Mouse (Mus musculus) gastrocnemius, adult 8-10 months (tissue): ENCODE measurements at regions not wholly inside any gene's neighbourhood (a gene's known extent, or its start where the extent isn't known, plus 50 kb on each side); places are given as distances from the start of the nearest gene placed in this dataset.

Experiments used
- DNase-seq, 2 experiments: peaks; one replicate each; pipeline ENCODE4 v3.0.0; 2022; ENCODE audit warnings: low spot score in 2 of 2

- no peak for DNase-seq
These were observed 69.6 kb downstream of the Cldn1 start for GRCm38 (mm10) chr16:26302045-26302444.

DNA sequence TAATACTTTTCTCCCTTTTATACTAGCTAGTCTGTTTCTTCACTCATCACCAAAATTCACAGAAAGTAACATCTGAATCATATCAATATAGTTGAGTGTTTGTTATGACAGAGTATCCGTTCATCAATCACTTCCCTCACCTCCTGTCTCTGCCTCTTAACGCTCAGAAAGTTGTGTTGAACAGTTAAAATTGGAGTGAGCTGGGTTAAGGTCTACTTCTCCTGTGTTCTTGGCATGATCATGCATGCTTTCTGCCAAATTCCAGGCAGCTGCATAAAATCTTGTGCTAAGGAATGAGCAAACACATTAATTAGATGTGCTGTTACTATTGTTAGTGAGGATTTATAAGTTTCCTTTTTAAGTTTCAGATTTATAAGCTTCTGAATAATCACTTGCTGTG is 79.9 kb downstream of the Cldn1 start:
- DNase-seq = no peak

- no peak for DNase-seq
These were observed 86.0 kb downstream of the Cldn1 start for GRCm38 (mm10) chr16:26285627-26286026.

GRCm38 (mm10) chr16:26284713-26285112 is 86.9 kb downstream of the Cldn1 start:
- no peak for DNase-seq

- no peak for DNase-seq
These were observed 89.2 kb downstream of the Cldn1 start for GRCm38 (mm10) chr16:26282418-26282817.

GRCm38 (mm10) chr16:26281496-26281895 is 90.1 kb downstream of the Cldn1 start:
- no peak for DNase-seq

DNA sequence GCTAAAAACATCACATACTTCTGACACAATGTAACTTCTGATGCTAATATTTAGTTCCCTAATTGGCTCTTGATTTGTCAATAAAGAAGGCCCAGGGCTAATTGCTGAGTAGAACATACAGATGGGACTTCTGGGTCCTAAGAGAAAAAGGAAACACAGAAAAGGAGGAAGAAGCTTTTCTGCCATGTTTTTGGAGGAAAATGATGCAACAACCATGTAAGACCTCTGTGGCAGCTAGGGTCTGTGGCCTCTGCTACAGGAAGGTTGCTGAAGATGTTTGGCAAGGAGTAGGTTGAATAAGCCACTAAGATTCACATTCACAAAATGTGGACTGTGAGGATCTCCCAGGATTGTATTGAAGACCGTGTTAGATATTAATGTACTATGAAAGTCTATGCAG is 94.9 kb downstream of the Cldn1 start:
- DNase-seq = no peak

DNA sequence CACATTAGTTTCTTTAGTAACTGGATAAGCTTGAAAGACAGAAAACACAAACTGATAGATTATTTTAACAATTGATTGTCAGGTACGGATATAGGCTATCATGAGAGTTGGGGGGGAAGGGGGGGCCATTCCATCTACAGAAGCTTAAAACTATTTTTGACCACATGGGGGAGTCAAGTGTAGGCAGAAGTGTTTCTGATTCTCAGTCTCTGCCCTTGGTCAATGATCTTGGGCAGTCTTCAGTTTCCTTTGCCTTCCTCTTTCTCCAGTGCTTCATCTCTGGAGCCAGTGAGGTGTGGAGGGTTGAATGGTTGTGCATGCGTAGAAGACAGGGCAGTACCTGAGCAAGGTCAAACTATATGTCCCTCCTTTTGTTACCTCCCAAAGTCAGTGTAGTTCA is 118.8 kb downstream of the Cldn1 start:
- DNase-seq = no peak

DNA sequence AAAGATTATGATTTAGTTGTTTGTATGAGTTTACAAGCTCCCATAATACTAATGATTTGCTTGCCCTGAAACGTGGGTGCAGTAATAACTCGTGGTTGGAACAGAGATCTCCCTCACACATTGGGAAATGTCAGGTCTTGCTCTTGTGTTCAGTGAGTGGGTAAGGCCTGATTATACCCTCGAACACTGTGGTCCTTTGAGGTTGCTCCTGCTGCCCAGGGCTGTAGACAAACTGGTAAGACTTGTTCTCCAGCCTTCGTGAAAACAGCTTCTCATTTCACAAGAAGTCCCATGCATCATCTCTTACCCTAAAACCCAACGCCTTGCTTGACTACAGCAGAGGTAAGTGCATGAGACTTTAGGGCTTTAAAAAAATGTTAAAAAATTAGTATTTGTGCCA is 119.9 kb downstream of the Cldn1 start:
- no peak for DNase-seq

GRCm38 (mm10) chr16:26251027-26251426 is 120.6 kb downstream of the Cldn1 start:
- no peak for DNase-seq

GRCm38 (mm10) chr16:26248939-26249338 is 122.7 kb downstream of the Cldn1 start:
- DNase-seq = no peak

DNA sequence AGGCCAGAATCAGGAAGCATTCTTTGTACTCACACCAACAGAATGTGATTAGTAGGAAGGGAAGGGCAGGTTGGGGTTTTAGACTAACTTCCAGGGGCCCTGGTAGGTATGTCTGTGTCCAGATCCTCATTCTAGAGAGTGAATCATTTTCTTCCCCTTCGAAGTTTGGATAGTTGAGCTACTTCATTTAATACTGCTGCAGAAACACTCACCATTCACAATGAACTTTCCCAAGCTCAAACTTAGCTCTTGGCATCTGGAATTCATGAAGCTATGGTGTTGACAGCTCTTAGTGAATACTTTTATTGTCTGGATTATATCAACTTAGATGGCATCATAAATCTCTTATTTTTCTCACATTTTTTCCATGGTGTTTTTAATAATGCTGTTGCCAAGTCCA is 123.7 kb downstream of the Cldn1 start:
- DNase-seq = no peak

DNA sequence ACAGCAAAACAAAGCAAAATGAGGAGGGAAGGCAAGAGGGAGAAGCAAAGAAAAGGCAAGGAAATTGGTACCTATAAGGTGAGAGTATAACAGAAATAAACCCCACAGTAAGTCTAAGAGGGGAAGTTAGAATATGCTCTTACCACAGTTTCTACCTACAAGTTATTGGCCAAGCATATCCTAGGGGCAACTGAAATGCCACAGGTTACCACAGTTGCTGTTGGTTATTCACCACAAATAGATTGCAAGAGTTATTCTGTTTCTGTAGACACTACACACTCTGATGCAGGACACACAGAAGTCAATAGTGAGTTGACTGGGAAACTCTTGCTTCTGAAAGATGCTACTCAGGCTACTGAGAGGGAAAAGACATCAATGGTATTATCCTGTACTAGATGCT is 129.7 kb upstream of the P3h2 start:
- no peak for DNase-seq

- peak; percentile 27 to 34 for DNase-seq
These were observed 128.5 kb upstream of the P3h2 start for GRCm38 (mm10) chr16:26234113-26234512.

DNA sequence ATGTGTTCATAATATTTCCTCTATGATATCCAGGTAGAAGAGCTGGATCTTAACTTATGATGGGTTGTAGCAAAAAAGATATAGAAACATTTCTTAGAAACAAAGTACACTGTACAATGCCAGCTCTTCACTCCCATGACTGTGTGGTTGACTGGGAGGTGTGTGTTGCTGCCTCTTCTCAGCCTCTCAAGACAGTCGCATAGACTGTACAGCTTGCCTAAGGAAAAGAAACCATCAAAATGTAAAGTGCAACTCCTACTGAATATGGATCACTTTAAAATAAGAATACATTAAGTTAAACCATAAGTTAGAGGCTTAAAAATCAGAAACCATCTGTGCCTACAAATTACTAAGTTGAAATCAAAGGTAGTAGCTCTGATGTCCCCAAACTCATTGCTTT is 125.5 kb upstream of the P3h2 start:
- no peak for DNase-seq

GRCm38 (mm10) chr16:26211418-26211817 is 105.8 kb upstream of the P3h2 start:
- DNase-seq = no peak

- DNase-seq = no peak
These were observed 93.5 kb upstream of the P3h2 start for GRCm38 (mm10) chr16:26199125-26199524.

DNA sequence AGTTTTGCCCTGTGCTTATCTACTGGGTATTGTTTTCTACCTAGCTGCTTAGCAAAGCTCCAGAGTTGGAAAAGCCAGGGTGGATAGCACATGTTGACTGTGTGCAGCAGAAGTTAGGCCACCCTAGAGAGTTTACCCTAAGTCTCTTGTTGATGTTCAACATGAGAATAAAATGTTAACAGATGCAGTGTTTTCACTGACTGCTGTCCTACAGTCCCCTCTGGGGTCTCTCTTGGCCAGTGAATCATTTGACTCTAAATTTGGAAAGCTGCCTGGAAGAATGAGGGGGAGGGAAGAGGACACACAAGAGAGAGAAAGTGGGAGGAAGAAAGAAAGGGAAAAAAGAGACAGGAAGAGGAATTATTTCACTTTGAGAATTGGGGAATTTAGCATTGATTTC is 90.8 kb upstream of the P3h2 start:
- DNase-seq = no peak

DNA sequence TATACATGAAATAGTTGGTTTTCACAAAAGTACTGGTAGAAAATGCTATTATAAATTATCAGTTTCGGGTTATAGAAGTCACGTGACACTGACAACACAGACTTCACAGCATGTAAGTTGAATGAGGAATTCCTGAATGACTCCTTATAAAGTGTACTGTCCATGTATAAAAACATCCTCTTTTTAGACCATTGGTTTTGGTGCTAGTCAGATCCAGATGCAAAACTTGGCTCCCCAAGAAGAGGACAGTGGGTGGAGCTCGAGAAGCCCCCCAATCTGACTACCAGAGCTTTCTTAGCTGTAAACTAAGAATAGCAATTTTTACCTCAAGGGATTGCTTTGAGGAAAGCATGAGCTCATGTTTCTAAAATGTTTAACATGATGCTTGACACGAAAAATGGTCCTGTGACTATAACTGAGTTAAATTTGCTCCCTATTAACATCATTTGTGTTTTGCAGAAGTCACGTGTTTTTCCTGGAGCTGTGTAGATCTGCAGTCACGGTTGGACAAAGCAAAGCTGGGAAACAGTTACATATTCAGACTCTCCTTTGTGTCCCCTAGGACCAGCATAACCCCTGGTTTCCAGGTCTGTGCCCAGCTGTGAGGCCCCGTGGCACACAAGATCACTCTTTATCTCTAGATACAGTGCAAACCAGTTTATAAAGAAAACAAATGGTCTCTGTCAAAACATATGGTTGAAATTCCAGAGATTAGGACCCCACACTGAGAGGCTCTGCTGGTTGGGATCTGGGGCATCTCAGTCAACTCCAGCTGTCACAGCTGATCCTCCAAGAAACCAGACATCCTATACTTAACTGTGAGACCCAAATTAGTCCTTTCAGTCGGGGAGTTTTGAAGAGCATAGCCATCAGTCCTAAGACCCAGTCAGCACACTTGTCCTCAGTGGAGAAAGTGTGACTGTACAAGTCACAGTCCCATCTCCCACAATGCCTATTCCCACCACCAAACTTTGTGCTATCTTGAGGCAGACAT is 80.0 kb upstream of the P3h2 start:
- no peak for DNase-seq

DNA sequence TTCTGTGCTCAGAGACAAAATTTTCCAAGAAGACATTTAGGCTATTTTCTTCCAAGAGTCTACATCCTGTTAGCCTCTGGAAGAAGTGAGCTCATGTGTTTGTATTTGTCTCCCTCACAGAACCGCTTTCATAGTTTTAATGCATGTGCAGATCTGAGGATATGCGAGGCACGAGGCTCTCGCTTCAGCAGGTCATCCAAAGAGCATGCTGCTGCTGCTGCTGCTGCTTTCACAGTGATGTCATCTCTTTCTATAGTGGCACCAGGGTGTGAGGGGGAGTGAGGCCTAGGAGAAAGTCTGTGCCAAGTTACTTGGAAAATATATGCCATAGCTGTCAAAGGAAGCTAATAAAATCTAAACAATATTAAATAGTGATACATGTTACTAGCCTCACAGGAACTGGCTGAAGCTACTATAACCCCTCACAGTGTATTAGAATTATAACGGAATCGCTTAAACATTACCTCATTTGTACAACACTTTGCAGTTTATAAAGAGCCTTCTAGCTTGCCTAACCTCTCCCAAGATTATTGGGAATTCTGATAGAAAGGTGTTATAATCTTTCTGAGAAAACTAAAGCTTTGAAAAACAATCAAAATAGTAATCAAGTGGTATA is 79.2 kb upstream of the P3h2 start:
- no peak for DNase-seq

- no peak for DNase-seq
These were observed 77.9 kb upstream of the P3h2 start for GRCm38 (mm10) chr16:26183530-26183929.

DNA sequence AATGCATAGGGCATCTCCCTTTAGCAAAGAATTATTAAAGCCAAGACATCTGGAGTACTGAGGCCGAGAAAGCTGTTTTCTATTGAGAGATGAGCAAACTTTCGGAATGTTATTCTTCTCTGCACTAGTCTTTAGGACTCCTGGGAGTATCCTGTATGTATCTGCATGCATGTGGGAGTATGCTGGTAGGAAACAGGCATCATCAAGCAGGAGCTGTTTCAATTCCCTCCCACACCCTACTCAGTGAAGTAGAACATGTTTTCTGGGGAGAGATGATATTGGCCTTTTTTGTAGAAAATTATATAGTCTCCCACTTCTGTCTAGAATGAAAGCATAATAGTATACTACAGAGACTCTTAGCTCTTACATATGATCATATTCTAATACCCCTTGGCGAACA is 76.1 kb upstream of the P3h2 start:
- DNase-seq = no peak

- DNase-seq = no peak
These were observed 65.9 kb upstream of the P3h2 start for GRCm38 (mm10) chr16:26171441-26171840.
